Mouse (Mus musculus) hindbrain, embryonic 14.5 days (tissue): ENCODE results near the gene Rtn4rl1. TPM values are rescaled to one million over a fixed set of nuclear protein-coding genes. Genes with fewer than 3 reads are reported as not detected.

Experiments
- ATAC-seq: fragments of 200-750 bp; cut with Nextera tagmentation; 2 replicates; pipeline ENCODE4 v1.8.0; 2017; ENCODE audit warnings: moderate number of reproducible peaks, mild to moderate bottlenecking, moderate TSS enrichment, moderate library complexity; ENCODE audit not compliant: low FRiP score
- DNase-seq: peaks from one replicate; pipeline ENCODE4 v3.0.0-alpha.2; 2015; ENCODE audit warnings: low spot score
- H3K27ac ChIP-seq: fragments of 300-500 bp; sonication (generic); 2 replicates; pipeline ENCODE4 v1.5.1; 2014; ENCODE audit warnings: mild to moderate bottlenecking, moderate library complexity
- H3K27me3 ChIP-seq: fragments of 300-500 bp; sonication (generic); 2 replicates; pipeline ENCODE4 v1.6.1; 2014; ENCODE audit warnings: mild to moderate bottlenecking, low read length, mixed read lengths; ENCODE audit not compliant: control insufficient read depth, insufficient read depth
- H3K36me3 ChIP-seq: fragments of 300-500 bp; sonication (generic); replicated peaks from 2 replicates; pipeline ENCODE4 v1.6.1; 2014; ENCODE audit not compliant: control insufficient read depth, insufficient read depth
- H3K4me1 ChIP-seq: fragments of 300-500 bp; sonication (generic); replicated peaks from 2 replicates; pipeline ENCODE4 v1.6.1; 2014; ENCODE audit warnings: antibody characterized with exemption, low read length, mixed read lengths; ENCODE audit not compliant: control insufficient read depth, insufficient read depth
- H3K4me2 ChIP-seq: fragments of 300-500 bp; sonication (generic); replicated peaks from 2 replicates; pipeline ENCODE4 v1.6.1; 2014; ENCODE audit warnings: mild to moderate bottlenecking, moderate library complexity
- H3K4me3 ChIP-seq: fragments of 300-500 bp; sonication (generic); replicated peaks from 2 replicates; pipeline ENCODE4 v1.5.1; 2014; ENCODE audit warnings: mild to moderate bottlenecking, low read length
- H3K9ac ChIP-seq: fragments of 300-500 bp; sonication (generic); 2 replicates; pipeline ENCODE4 v1.6.1; 2014
- H3K9me3 ChIP-seq: fragments of 300-500 bp; sonication (generic); 2 replicates; pipeline ENCODE4 v1.6.1; 2016; ENCODE audit warnings: low read length; ENCODE audit not compliant: control insufficient read depth
- WGBS: fragments of 180-500 bp; shearing (Covaris S2); extraction: QIAGEN DNeasy Blood & Tissue Kit; methylation state at CpG from one replicate; pipeline ENCODE4 v1.1.7; 2014; 5-methylcytosine and 5-hydroxymethylcytosine counted together
- polyA plus RNA-seq: library from polyadenylated mRNA; unstranded; fragments of >200 nt; fragmentation: Nextera tagmentation; extraction: Ambion mirVana; gene quantifications from 2 replicates; pipeline ENCODE4 v1.2.1, GENCODE M21; 2014

Gene Rtn4rl1
- polyA plus RNA-seq, 1 experiment from 2014 or later, result 8.5 TPM

- peak overlapping the region; percentile 65; the same call in 1 of the 2 replicates for H3K9ac ChIP-seq
- H3K9me3 ChIP-seq, result no peaks in the 10 kb centered on the region
- no peak overlapping the region for H3K27ac ChIP-seq
- peak overlapping the region; percentile 62; the same call in 1 of the 2 replicates for H3K4me3 ChIP-seq
- DNase-seq (peak; percentile 70), ATAC-seq (0 out of 2 replicates have a peak, but pooled peaks have one; percentile 22)
- H3K4me1 ChIP-seq, result peaks cover 36% of the 10 kb centered on the region
- no peaks in the 10 kb centered on the region for H3K36me3 ChIP-seq
- 25% methylated on average over 13 of the region's 13 CpGs for WGBS
- H3K4me2 ChIP-seq, result peak overlapping the region; percentile 68
- H3K27me3 ChIP-seq, result peaks cover 56% of the 10 kb centered on the region
These were observed 1.0 kb upstream of the Rtn4rl1 start for GRCm38 (mm10) chr11:75192336-75193214.

GRCm38 (mm10) chr11:75194121-75194849 is 702 bp downstream of the Rtn4rl1 start:
- no peaks in the 10 kb centered on the region for H3K9me3 ChIP-seq
- H3K36me3 ChIP-seq, result no peaks in the 10 kb centered on the region
- peak overlapping the region; percentile 5; the same call in 1 of the 2 replicates for H3K27ac ChIP-seq
- DNase-seq, result no peak
- WGBS, result under 1% methylated on average over 52 of the region's 52 CpGs
- peaks cover 35% of the 10 kb centered on the region for H3K4me1 ChIP-seq
- peak overlapping the region; percentile 65 for H3K9ac ChIP-seq
- no peak for ATAC-seq
- H3K4me2 ChIP-seq, result peak overlapping the region; percentile 68
- peaks cover 56% of the 10 kb centered on the region for H3K27me3 ChIP-seq
- peak overlapping the region; percentile 62 for H3K4me3 ChIP-seq

DNA sequence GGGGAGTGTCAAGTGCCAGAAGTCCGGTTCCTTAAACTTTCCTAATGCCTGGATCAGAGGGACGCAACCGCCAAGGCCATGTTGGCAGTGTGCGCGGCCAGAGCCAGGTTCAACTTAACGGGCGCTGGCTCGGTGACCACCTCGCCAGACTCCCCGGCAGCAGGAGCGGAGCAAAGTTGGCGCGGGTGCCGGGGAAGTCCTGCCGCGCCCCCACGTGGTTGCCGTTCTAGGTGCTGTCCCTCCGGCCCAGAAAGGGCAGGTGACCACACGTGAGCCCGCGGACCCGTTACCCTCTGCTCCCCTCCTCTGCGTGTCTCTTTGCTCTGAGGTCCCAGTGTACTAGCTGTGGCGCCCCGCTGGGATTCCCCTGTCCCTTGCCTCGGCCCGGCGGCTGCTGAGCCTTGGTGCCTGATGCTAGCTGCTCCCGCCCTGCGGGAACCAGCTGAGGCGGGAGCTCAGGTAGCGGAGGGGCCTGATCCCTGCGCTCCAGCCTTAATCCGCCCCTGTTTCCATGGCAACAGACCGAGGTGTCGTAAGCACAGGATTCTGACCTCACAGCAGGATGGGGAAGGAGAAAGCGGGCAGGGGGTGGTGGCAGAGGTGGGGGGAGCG is 1.4 kb downstream of the Rtn4rl1 start:
- Histone ChIP-seq H3K27me3 (peaks cover 56% of the 10 kb centered on the region), H3K9ac (peak overlapping the region; percentile 65), H3K36me3 (no peaks in the 10 kb centered on the region), H3K9me3 (no peaks in the 10 kb centered on the region), H3K4me2 (peak overlapping the region; percentile 68), H3K4me1 (peaks cover 28% of the 10 kb centered on the region), H3K27ac (no peak overlapping the region), H3K4me3 (peak overlapping the region; percentile 62)
- WGBS, result under 1% methylated on average over 39 of the region's 39 CpGs
- DNase-seq (peak; percentile 62), ATAC-seq (no peak; the same call in 1 of the 2 replicates)

DNA sequence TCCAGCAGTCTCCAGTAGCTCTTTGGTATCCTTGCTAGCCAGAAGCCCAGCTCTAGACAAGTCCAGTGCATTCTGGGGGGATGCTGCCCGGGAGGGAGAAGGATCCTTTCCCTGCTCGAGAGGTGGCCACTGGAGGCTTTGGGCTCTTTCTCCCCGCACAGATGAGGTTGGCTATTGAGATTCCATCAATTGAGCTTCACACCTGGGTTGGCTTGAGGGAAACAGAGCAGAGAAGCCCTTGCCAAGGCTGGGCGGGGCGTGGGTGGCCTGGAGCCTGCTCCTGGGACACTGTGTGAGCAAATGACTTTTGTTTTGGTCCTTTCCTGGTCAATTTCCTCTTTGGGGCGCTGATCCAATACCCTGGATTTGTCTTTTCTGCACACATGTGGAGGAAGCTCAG is 2.5 kb downstream of the Rtn4rl1 start:
- ATAC-seq (no peak), DNase-seq (no peak)
- H3K27me3 ChIP-seq, result peaks cover 56% of the 10 kb centered on the region
- H3K9me3 ChIP-seq, result no peaks in the 10 kb centered on the region
- peak overlapping the region; percentile 62 for H3K4me3 ChIP-seq
- WGBS, result 51% methylated on average over 6 of the region's 6 CpGs
- no peak overlapping the region for H3K27ac ChIP-seq
- peak overlapping the region; percentile 68 for H3K4me2 ChIP-seq
- peak overlapping the region; percentile 65; the same call in 1 of the 2 replicates for H3K9ac ChIP-seq
- H3K36me3 ChIP-seq, result no peaks in the 10 kb centered on the region
- peaks cover 21% of the 10 kb centered on the region for H3K4me1 ChIP-seq

DNA sequence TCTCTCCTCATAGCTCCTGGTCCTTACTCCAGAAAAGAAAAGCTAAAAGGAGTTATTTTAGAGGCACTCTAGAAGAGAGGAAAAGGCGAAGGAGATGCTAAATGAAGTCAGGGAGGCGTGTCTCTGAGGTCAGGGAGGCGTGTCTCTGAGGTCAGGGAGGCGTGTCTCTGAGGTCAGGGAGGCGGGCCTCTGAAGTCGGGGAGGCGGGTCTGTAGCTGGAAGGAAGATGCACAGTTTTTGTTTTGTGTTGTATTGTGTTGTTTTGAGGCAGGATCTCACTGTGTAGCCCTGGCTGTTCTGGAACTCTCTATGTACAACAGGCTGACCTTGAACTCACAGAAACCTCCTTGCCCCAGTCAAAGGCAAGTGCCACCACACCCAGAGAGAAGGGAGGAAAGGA is 4.4 kb downstream of the Rtn4rl1 start:
- ATAC-seq (no peak), DNase-seq (no peak)
- no peak overlapping the region for H3K27ac ChIP-seq
- H3K27me3 ChIP-seq, result peaks cover 43% of the 10 kb centered on the region
- H3K4me3 ChIP-seq, result no peak overlapping the region
- H3K36me3 ChIP-seq, result no peaks in the 10 kb centered on the region
- WGBS, result 24% methylated on average over 7 of the region's 7 CpGs
- H3K4me1 ChIP-seq, result peaks cover 22% of the 10 kb centered on the region
- H3K4me2 ChIP-seq, result no peak overlapping the region
- H3K9ac ChIP-seq, result no peak overlapping the region
- no peaks in the 10 kb centered on the region for H3K9me3 ChIP-seq

DNA sequence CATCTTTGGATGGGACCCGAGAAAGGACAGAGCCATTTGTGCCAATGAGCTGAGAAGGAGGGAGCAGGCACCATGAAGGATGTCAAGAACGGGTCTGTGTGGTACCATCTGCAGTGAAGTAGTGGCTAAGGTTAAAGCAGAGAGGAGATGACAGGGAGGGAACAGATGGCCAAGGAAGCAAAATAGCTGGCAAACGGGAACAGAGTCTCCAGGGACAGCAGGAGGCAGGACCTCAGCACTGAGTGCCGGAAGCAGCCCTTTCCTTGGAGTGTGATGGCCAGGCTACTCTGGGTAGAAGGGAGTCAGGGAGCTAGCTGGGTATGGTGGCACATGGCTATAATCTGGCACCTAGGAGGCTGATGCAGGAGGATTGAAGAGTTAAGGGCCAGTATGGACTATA is 5.2 kb downstream of the Rtn4rl1 start:
- no peak overlapping the region for H3K9ac ChIP-seq
- 52% methylated on average over 4 of the region's 4 CpGs for WGBS
- H3K9me3 ChIP-seq, result no peaks in the 10 kb centered on the region
- ATAC-seq, result no peak
- H3K4me3 ChIP-seq, result no peak overlapping the region
- H3K4me2 ChIP-seq, result no peak overlapping the region
- peaks cover 35% of the 10 kb centered on the region for H3K27me3 ChIP-seq
- peaks cover 20% of the 10 kb centered on the region for H3K4me1 ChIP-seq
- no peak for DNase-seq
- H3K36me3 ChIP-seq, result no peaks in the 10 kb centered on the region
- no peak overlapping the region for H3K27ac ChIP-seq

- Histone ChIP-seq H3K4me3 (no peak overlapping the region), H3K27me3 (peaks cover 24% of the 10 kb centered on the region), H3K9ac (no peak overlapping the region), H3K4me2 (no peak overlapping the region), H3K4me1 (peaks cover 8% of the 10 kb centered on the region), H3K36me3 (no peaks in the 10 kb centered on the region), H3K9me3 (no peaks in the 10 kb centered on the region), H3K27ac (no peak overlapping the region)
- WGBS, result 85% methylated on average over 5 of the region's 5 CpGs
- ATAC-seq (no peak), DNase-seq (no peak)
These were observed 6.4 kb downstream of the Rtn4rl1 start for GRCm38 (mm10) chr11:75199951-75200350.

DNA sequence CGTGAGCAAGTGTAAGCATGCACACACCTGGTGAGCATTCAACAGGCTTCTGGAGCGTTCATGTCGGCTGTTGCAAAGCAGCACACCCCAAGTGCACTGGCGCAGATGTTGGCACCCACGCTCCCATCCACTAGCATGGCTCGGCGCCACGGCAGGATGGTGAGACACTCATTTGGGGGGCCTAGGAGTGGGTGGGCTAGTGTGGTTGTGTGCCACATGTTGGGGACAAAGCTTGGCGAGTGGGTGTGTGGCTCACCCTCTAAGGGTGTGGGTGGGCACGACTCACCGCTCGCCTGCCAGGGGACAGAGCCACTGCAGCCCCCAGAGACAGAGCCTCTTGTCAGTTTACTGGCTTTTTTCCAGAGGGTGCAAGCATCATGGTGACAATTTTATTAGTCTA is 7.4 kb downstream of the Rtn4rl1 start:
- ATAC-seq (no peak), DNase-seq (no peak)
- no peaks in the 10 kb centered on the region for H3K9me3 ChIP-seq
- no peak overlapping the region for H3K27ac ChIP-seq
- peaks cover 14% of the 10 kb centered on the region for H3K27me3 ChIP-seq
- no peak overlapping the region for H3K9ac ChIP-seq
- H3K4me1 ChIP-seq, result peaks cover 8% of the 10 kb centered on the region
- no peak overlapping the region for H3K4me3 ChIP-seq
- 86% methylated on average over 12 of the region's 12 CpGs for WGBS
- no peaks in the 10 kb centered on the region for H3K36me3 ChIP-seq
- H3K4me2 ChIP-seq, result no peak overlapping the region

- Histone ChIP-seq H3K27me3 (peaks cover 6% of the 10 kb centered on the region), H3K4me2 (no peak overlapping the region), H3K36me3 (no peaks in the 10 kb centered on the region), H3K4me1 (0 out of 2 replicates have a peak, but pooled peaks cover 2% of the 10 kb centered on the region), H3K4me3 (no peak overlapping the region), H3K27ac (no peak overlapping the region), H3K9me3 (no peaks in the 10 kb centered on the region), H3K9ac (no peak overlapping the region)
- no peak for ATAC-seq
- 68% methylated on average over 8 of the region's 8 CpGs for WGBS
- no peak for DNase-seq
These were observed 8.1 kb downstream of the Rtn4rl1 start for GRCm38 (mm10) chr11:75201721-75202120.
